Mouse (Mus musculus) embryonic facial prominence, embryonic 13.5 days (tissue): Measurements from ENCODE around the gene Scrn1. TPM values are rescaled to one million over a fixed set of nuclear protein-coding genes. Genes with fewer than 3 reads are reported as not detected.

ENCODE experiments used
- ATAC-seq: fragments of 200-750 bp; cut with Nextera tagmentation; 2 replicates; pipeline ENCODE4 v1.8.0; 2017; ENCODE audit warnings: low read depth; ENCODE audit not compliant: insufficient number of reproducible peaks, insufficient read depth, low FRiP score, low TSS enrichment
- H3K27ac ChIP-seq: fragments of 300-500 bp; sonication (generic); 2 replicates; pipeline ENCODE4 v1.5.1; 2015; ENCODE audit warnings: moderate library complexity, mild to moderate bottlenecking, inconsistent platforms
- H3K27me3 ChIP-seq: fragments of 300-500 bp; sonication (generic); 2 replicates; pipeline ENCODE4 v1.6.1; 2015; ENCODE audit warnings: mild to moderate bottlenecking, inconsistent platforms
- H3K36me3 ChIP-seq: fragments of 300-500 bp; sonication (generic); 2 replicates; pipeline ENCODE4 v1.6.1; 2015; ENCODE audit warnings: mild to moderate bottlenecking, inconsistent platforms
- H3K4me1 ChIP-seq: fragments of 300-500 bp; sonication (generic); 2 replicates; pipeline ENCODE4 v1.6.1; 2015; ENCODE audit warnings: inconsistent platforms
- H3K4me2 ChIP-seq: fragments of 300-500 bp; sonication (generic); 2 replicates; pipeline ENCODE4 v1.6.1; 2015; ENCODE audit warnings: moderate library complexity, mild to moderate bottlenecking, inconsistent platforms
- H3K4me3 ChIP-seq: fragments of 300-500 bp; sonication (generic); 2 replicates; pipeline ENCODE4 v1.5.1; 2015; ENCODE audit warnings: mild to moderate bottlenecking, inconsistent platforms
- H3K9ac ChIP-seq: fragments of 300-500 bp; sonication (generic); 2 replicates; pipeline ENCODE4 v1.6.1; 2015; ENCODE audit warnings: mild to moderate bottlenecking, inconsistent platforms
- H3K9me3 ChIP-seq: fragments of 300-500 bp; sonication (generic); 2 replicates; pipeline ENCODE4 v1.6.1; 2016; ENCODE audit warnings: inconsistent platforms
- WGBS: fragments of 180-500 bp; shearing (Covaris S2); methylation state at CpG from one replicate; pipeline ENCODE4 v1.1.7; 2015; ENCODE audit warnings: mixed read lengths; 5-methylcytosine and 5-hydroxymethylcytosine counted together
- polyA plus RNA-seq: library from polyadenylated mRNA; unstranded; fragments of >200 nt; fragmentation: Nextera tagmentation; extraction: Ambion mirVana; gene quantifications from 2 replicates; pipeline ENCODE4 v1.2.1, GENCODE M21; 2015

Scrn1 gene
- polyA plus RNA-seq, 1 experiment from 2014 or later = 7.3 TPM

- Histone ChIP-seq H3K9ac (no peak overlapping the region), H3K4me3 (no peak overlapping the region), H3K27me3 (no peaks in the 10 kb centered on the region), H3K9me3 (no peaks in the 10 kb centered on the region), H3K27ac (no peak overlapping the region), H3K4me1 (peaks cover 22% of the 10 kb centered on the region), H3K36me3 (no peaks in the 10 kb centered on the region), H3K4me2 (no peak overlapping the region)
- WGBS = 59% methylated on average over 4 of the region's 4 CpGs
- no peak for ATAC-seq
Observed at GRCm38 (mm10) chr6:54549311-54549710, 17.0 kb downstream of the Scrn1 start.

GRCm38 (mm10) chr6:54548314-54549019 is 17.8 kb downstream of the Scrn1 start:
- no peak for ATAC-seq

GRCm38 (mm10) chr6:54543646-54544045 is 22.6 kb downstream of the Scrn1 start:
- Histone ChIP-seq H3K9me3 (no peaks in the 10 kb centered on the region), H3K27ac (no peak overlapping the region), H3K4me2 (no peak overlapping the region), H3K4me1 (peaks cover 18% of the 10 kb centered on the region), H3K27me3 (no peaks in the 10 kb centered on the region), H3K4me3 (no peak overlapping the region), H3K36me3 (no peaks in the 10 kb centered on the region), H3K9ac (no peak overlapping the region)
- 77% methylated on average over 2 of the region's 2 CpGs for WGBS
- ATAC-seq = no peak

More at GRCm38 (mm10) chr6:54548314-54549019, 17.8 kb downstream of the Scrn1 start:
- H3K4me3 ChIP-seq = no peak overlapping the region
- no peaks in the 10 kb centered on the region for H3K9me3 ChIP-seq
- no peak overlapping the region for H3K9ac ChIP-seq
- H3K4me1 ChIP-seq = peaks cover 19% of the 10 kb centered on the region
- H3K4me2 ChIP-seq = no peak overlapping the region
- 61% methylated on average over 13 of the region's 13 CpGs for WGBS
- no peaks in the 10 kb centered on the region for H3K36me3 ChIP-seq
- no peaks in the 10 kb centered on the region for H3K27me3 ChIP-seq
- H3K27ac ChIP-seq = no peak overlapping the region

- no peaks in the 10 kb centered on the region for H3K27me3 ChIP-seq
- WGBS = 70% methylated on average over 7 of the region's 7 CpGs
- H3K4me1 ChIP-seq = peaks cover 15% of the 10 kb centered on the region
- no peak overlapping the region for H3K4me3 ChIP-seq
- no peak overlapping the region for H3K4me2 ChIP-seq
- ATAC-seq = no peak
- H3K27ac ChIP-seq = no peak overlapping the region
- no peaks in the 10 kb centered on the region for H3K36me3 ChIP-seq
- no peak overlapping the region for H3K9ac ChIP-seq
- no peaks in the 10 kb centered on the region for H3K9me3 ChIP-seq
Observed at GRCm38 (mm10) chr6:54542836-54543235, 23.5 kb downstream of the Scrn1 start.

GRCm38 (mm10) chr6:54540252-54540887 is 25.9 kb downstream of the Scrn1 start:
- no peaks in the 10 kb centered on the region for H3K27me3 ChIP-seq
- no peak for ATAC-seq
- H3K9me3 ChIP-seq = no peaks in the 10 kb centered on the region
- H3K4me1 ChIP-seq = peaks cover 19% of the 10 kb centered on the region
- no peak overlapping the region for H3K4me2 ChIP-seq
- H3K9ac ChIP-seq = no peak overlapping the region
- WGBS = 71% methylated on average over 9 of the region's 9 CpGs
- no peak overlapping the region for H3K4me3 ChIP-seq
- H3K36me3 ChIP-seq = no peaks in the 10 kb centered on the region
- H3K27ac ChIP-seq = no peak overlapping the region

GRCm38 (mm10) chr6:54539396-54539795 is 26.9 kb downstream of the Scrn1 start:
- 86% methylated on average over 7 of the region's 7 CpGs for WGBS
- ATAC-seq = no peak
- Histone ChIP-seq H3K9me3 (no peaks in the 10 kb centered on the region), H3K9ac (no peak overlapping the region), H3K27me3 (no peaks in the 10 kb centered on the region), H3K4me1 (peaks cover 17% of the 10 kb centered on the region), H3K4me3 (no peak overlapping the region), H3K36me3 (no peaks in the 10 kb centered on the region), H3K27ac (no peak overlapping the region), H3K4me2 (no peak overlapping the region)

GRCm38 (mm10) chr6:54538773-54539173 is 27.5 kb downstream of the Scrn1 start:
- Histone ChIP-seq H3K9ac (no peak overlapping the region), H3K27me3 (no peaks in the 10 kb centered on the region), H3K4me2 (no peak overlapping the region), H3K4me1 (peaks cover 17% of the 10 kb centered on the region), H3K36me3 (no peaks in the 10 kb centered on the region), H3K9me3 (no peaks in the 10 kb centered on the region), H3K4me3 (no peak overlapping the region), H3K27ac (no peak overlapping the region)
- ATAC-seq = no peak
- 19% methylated on average over 3 of the region's 3 CpGs for WGBS

- Histone ChIP-seq H3K4me2 (no peak overlapping the region), H3K4me1 (peaks cover 17% of the 10 kb centered on the region), H3K4me3 (no peak overlapping the region), H3K9ac (no peak overlapping the region), H3K27ac (no peak overlapping the region), H3K9me3 (no peaks in the 10 kb centered on the region), H3K36me3 (no peaks in the 10 kb centered on the region), H3K27me3 (no peaks in the 10 kb centered on the region)
- no peak for ATAC-seq
- WGBS = 74% methylated on average over 7 of the region's 7 CpGs
Observed at GRCm38 (mm10) chr6:54537053-54537452, 29.2 kb downstream of the Scrn1 start.

- Histone ChIP-seq H3K4me3 (no peak overlapping the region), H3K27me3 (no peaks in the 10 kb centered on the region), H3K27ac (no peak overlapping the region), H3K4me1 (peaks cover 24% of the 10 kb centered on the region), H3K4me2 (no peak overlapping the region), H3K9ac (no peak overlapping the region), H3K9me3 (no peaks in the 10 kb centered on the region), H3K36me3 (no peaks in the 10 kb centered on the region)
- WGBS = 85% methylated on average over 4 of the region's 4 CpGs
- ATAC-seq = no peak
Observed at GRCm38 (mm10) chr6:54535485-54535884, 30.8 kb downstream of the Scrn1 start.

- H3K9me3 ChIP-seq = no peaks in the 10 kb centered on the region
- no peak overlapping the region for H3K27ac ChIP-seq
- no peak overlapping the region for H3K4me3 ChIP-seq
- no peak overlapping the region for H3K4me2 ChIP-seq
- ATAC-seq = no peak
- no peak overlapping the region for H3K9ac ChIP-seq
- no peaks in the 10 kb centered on the region for H3K27me3 ChIP-seq
- 50% methylated on average over 8 of the region's 8 CpGs for WGBS
- no peaks in the 10 kb centered on the region for H3K36me3 ChIP-seq
- peaks cover 17% of the 10 kb centered on the region for H3K4me1 ChIP-seq
Observed at GRCm38 (mm10) chr6:54531048-54531481, 35.2 kb downstream of the Scrn1 start.

GRCm38 (mm10) chr6:54530182-54530581 is 36.1 kb downstream of the Scrn1 start:
- WGBS = 84% methylated on average over 2 of the region's 2 CpGs
- H3K36me3 ChIP-seq = no peaks in the 10 kb centered on the region
- peaks cover 10% of the 10 kb centered on the region for H3K4me1 ChIP-seq
- no peak for ATAC-seq
- no peaks in the 10 kb centered on the region for H3K27me3 ChIP-seq
- no peak overlapping the region for H3K4me2 ChIP-seq
- H3K9ac ChIP-seq = no peak overlapping the region
- H3K9me3 ChIP-seq = no peaks in the 10 kb centered on the region
- no peak overlapping the region for H3K27ac ChIP-seq
- H3K4me3 ChIP-seq = no peak overlapping the region

GRCm38 (mm10) chr6:54528666-54529065 is 37.6 kb downstream of the Scrn1 start:
- WGBS = 86% methylated on average over 8 of the region's 8 CpGs
- Histone ChIP-seq H3K27me3 (no peaks in the 10 kb centered on the region), H3K4me3 (no peak overlapping the region), H3K9ac (no peak overlapping the region), H3K9me3 (no peaks in the 10 kb centered on the region), H3K27ac (no peak overlapping the region), H3K36me3 (no peaks in the 10 kb centered on the region), H3K4me2 (no peak overlapping the region), H3K4me1 (peaks cover 10% of the 10 kb centered on the region)
- ATAC-seq = no peak
